Mouse (Mus musculus): Measurements from ENCODE around the gene Mst1r. TPM values are rescaled to one million over a fixed set of nuclear protein-coding genes. Genes with fewer than 3 reads are reported as not detected.
A peak's percentile ranks its signal among the peaks of the same experiment; 100 is the strongest.

The Mst1r gene
- polyA plus RNA-seq (2015; fragmentation: Nextera tagmentation; extraction: Ambion mirVana): 1.4 and 2.6 TPM in 2 replicates

GRCm38 (mm10) chr9:107906252-107906966 lies at the start of gene Mst1r:
Gene Mst1r, plus strand, starts transcription at chr9:107906873.
- H3K36me3 ChIP-seq (ENCODE audit: control insufficient read depth, insufficient read depth, low read length): no peaks in the 10 kb centered on the region
- no peaks in the 10 kb centered on the region for H3K27me3 ChIP-seq (ENCODE audit: control insufficient read depth, insufficient read depth, low read depth, low read length)
- peak within 1 kb of the TSS; percentile 51 for H3K4me2 ChIP-seq (ENCODE audit: low read length)
- WGBS: 21% methylated on average over 19 of the region's 19 CpGs
- H3K4me3 ChIP-seq (ENCODE audit: low read depth, low read length): peak within 1 kb of the TSS; percentile 12; the same call in 1 of the 2 replicates
- H3K9ac ChIP-seq (ENCODE audit: low read depth, low read length): peak within 1 kb of the TSS; percentile 53
- no peaks in the 10 kb centered on the region for H3K9me3 ChIP-seq (replicated peaks; ENCODE audit: control insufficient read depth, low read length, poor library complexity, severe bottlenecking)
- no peak for ATAC-seq
- peaks cover 13% of the 10 kb centered on the region; the same call in 1 of the 2 replicates for H3K4me1 ChIP-seq (ENCODE audit: control insufficient read depth, insufficient read depth, low read length)
- H3K27ac ChIP-seq (ENCODE audit: low read length): no peak within 1 kb of the TSS

- H3K4me2 ChIP-seq (ENCODE audit: low read length): no peak overlapping the region
- H3K9ac ChIP-seq (ENCODE audit: low read depth, low read length): no peak overlapping the region
- H3K27ac ChIP-seq (ENCODE audit: low read length): no peak overlapping the region
- H3K27me3 ChIP-seq (ENCODE audit: control insufficient read depth, insufficient read depth, low read depth, low read length): no peaks in the 10 kb centered on the region
- H3K9me3 ChIP-seq (replicated peaks; ENCODE audit: control insufficient read depth, low read length, poor library complexity, severe bottlenecking): no peaks in the 10 kb centered on the region
- 98% methylated on average over 3 of the region's 3 CpGs for WGBS
- H3K36me3 ChIP-seq (ENCODE audit: control insufficient read depth, insufficient read depth, low read length): 0 out of 2 replicates have a peak, but pooled peaks cover 3% of the 10 kb centered on the region
- no peak for ATAC-seq
- no peak overlapping the region for H3K4me3 ChIP-seq (ENCODE audit: low read depth, low read length)
- no peaks in the 10 kb centered on the region for H3K4me1 ChIP-seq (ENCODE audit: control insufficient read depth, insufficient read depth, low read length)
These were observed 48.3 kb upstream of the Mst1r start for GRCm38 (mm10) chr9:107858343-107858742.

- WGBS: 88% methylated on average over 1 of the region's 1 CpGs
- no peak overlapping the region for H3K27ac ChIP-seq (ENCODE audit: low read length)
- no peak overlapping the region for H3K4me3 ChIP-seq (ENCODE audit: low read depth, low read length)
- 0 out of 2 replicates have a peak, but pooled peaks cover 3% of the 10 kb centered on the region for H3K36me3 ChIP-seq (ENCODE audit: control insufficient read depth, insufficient read depth, low read length)
- peaks cover 2% of the 10 kb centered on the region; the same call in 1 of the 2 replicates for H3K4me1 ChIP-seq (ENCODE audit: control insufficient read depth, insufficient read depth, low read length)
- H3K9ac ChIP-seq (ENCODE audit: low read depth, low read length): no peak overlapping the region
- H3K4me2 ChIP-seq (ENCODE audit: low read length): no peak overlapping the region
- no peak for ATAC-seq
- H3K27me3 ChIP-seq (ENCODE audit: control insufficient read depth, insufficient read depth, low read depth, low read length): no peaks in the 10 kb centered on the region
- H3K9me3 ChIP-seq (replicated peaks; ENCODE audit: control insufficient read depth, low read length, poor library complexity, severe bottlenecking): no peaks in the 10 kb centered on the region
These were observed 42.2 kb upstream of the Mst1r start for GRCm38 (mm10) chr9:107864493-107864892.

GRCm38 (mm10) chr9:107866081-107866480 lies 40.6 kb upstream of the Mst1r start:
- no peaks in the 10 kb centered on the region for H3K9me3 ChIP-seq (replicated peaks; ENCODE audit: control insufficient read depth, low read length, poor library complexity, severe bottlenecking)
- no peak overlapping the region for H3K4me2 ChIP-seq (ENCODE audit: low read length)
- no peak overlapping the region for H3K9ac ChIP-seq (ENCODE audit: low read depth, low read length)
- no peak overlapping the region for H3K27ac ChIP-seq (ENCODE audit: low read length)
- peaks cover 5% of the 10 kb centered on the region for H3K4me1 ChIP-seq (ENCODE audit: control insufficient read depth, insufficient read depth, low read length)
- no peak for ATAC-seq
- H3K4me3 ChIP-seq (ENCODE audit: low read depth, low read length): no peak overlapping the region
- WGBS: 98% methylated on average over 2 of the region's 2 CpGs
- no peaks in the 10 kb centered on the region for H3K27me3 ChIP-seq (ENCODE audit: control insufficient read depth, insufficient read depth, low read depth, low read length)
- H3K36me3 ChIP-seq (ENCODE audit: control insufficient read depth, insufficient read depth, low read length): 0 out of 2 replicates have a peak, but pooled peaks cover 4% of the 10 kb centered on the region

- WGBS: under 1% methylated on average over 67 of the region's 80 CpGs
- peak; percentile 99 for ATAC-seq
These were observed 34.1 kb upstream of the Mst1r start for GRCm38 (mm10) chr9:107872350-107873098.

GRCm38 (mm10) chr9:107873137-107873536 lies 33.5 kb upstream of the Mst1r start, which contains the start of gene Rbm6:
Gene Rbm6, minus strand, starts transcription at chr9:107873237.
- peaks cover 17% of the 10 kb centered on the region for H3K4me1 ChIP-seq (ENCODE audit: control insufficient read depth, insufficient read depth, low read length)
- no peak for ATAC-seq
- peak within 1 kb of the TSS; percentile 96 for H3K9ac ChIP-seq (ENCODE audit: low read depth, low read length)
- no peaks in the 10 kb centered on the region for H3K27me3 ChIP-seq (ENCODE audit: control insufficient read depth, insufficient read depth, low read depth, low read length)
- H3K36me3 ChIP-seq (ENCODE audit: control insufficient read depth, insufficient read depth, low read length): 0 out of 2 replicates have a peak, but pooled peaks cover 2% of the 10 kb centered on the region
- peak within 1 kb of the TSS; percentile 94 for H3K27ac ChIP-seq (ENCODE audit: low read length)
- H3K9me3 ChIP-seq (replicated peaks; ENCODE audit: control insufficient read depth, low read length, poor library complexity, severe bottlenecking): no peaks in the 10 kb centered on the region
- H3K4me3 ChIP-seq (ENCODE audit: low read depth, low read length): peak within 1 kb of the TSS; percentile 99
- peak within 1 kb of the TSS; percentile 92 for H3K4me2 ChIP-seq (ENCODE audit: low read length)
- WGBS: 9% methylated on average over 14 of the region's 14 CpGs

More at GRCm38 (mm10) chr9:107872350-107873098, 34.1 kb upstream of the Mst1r start:
- Histone ChIP-seq H3K9me3 (replicated peaks; ENCODE audit: control insufficient read depth, low read length, poor library complexity, severe bottlenecking) (no peaks in the 10 kb centered on the region), H3K27ac (ENCODE audit: low read length) (peak overlapping the region; percentile 94), H3K36me3 (ENCODE audit: control insufficient read depth, insufficient read depth, low read length) (0 out of 2 replicates have a peak, but pooled peaks cover 2% of the 10 kb centered on the region), H3K9ac (ENCODE audit: low read depth, low read length) (peak overlapping the region; percentile 96), H3K4me1 (ENCODE audit: control insufficient read depth, insufficient read depth, low read length) (peaks cover 17% of the 10 kb centered on the region), H3K4me2 (ENCODE audit: low read length) (peak overlapping the region; percentile 92), H3K4me3 (ENCODE audit: low read depth, low read length) (peak overlapping the region; percentile 99), H3K27me3 (ENCODE audit: control insufficient read depth, insufficient read depth, low read depth, low read length) (no peaks in the 10 kb centered on the region)

- no peak for ATAC-seq
- H3K27me3 ChIP-seq (ENCODE audit: control insufficient read depth, insufficient read depth, low read depth, low read length): peaks cover 4% of the 10 kb centered on the region; the same call in 1 of the 2 replicates
- H3K4me3 ChIP-seq (ENCODE audit: low read depth, low read length): no peak overlapping the region
- no peak overlapping the region for H3K9ac ChIP-seq (ENCODE audit: low read depth, low read length)
- no peaks in the 10 kb centered on the region for H3K36me3 ChIP-seq (ENCODE audit: control insufficient read depth, insufficient read depth, low read length)
- WGBS: 74% methylated on average over 4 of the region's 4 CpGs
- H3K4me2 ChIP-seq (ENCODE audit: low read length): no peak overlapping the region
- no peak overlapping the region for H3K27ac ChIP-seq (ENCODE audit: low read length)
- no peaks in the 10 kb centered on the region for H3K4me1 ChIP-seq (ENCODE audit: control insufficient read depth, insufficient read depth, low read length)
- H3K9me3 ChIP-seq (replicated peaks; ENCODE audit: control insufficient read depth, low read length, poor library complexity, severe bottlenecking): no peaks in the 10 kb centered on the region
These were observed 26.3 kb upstream of the Mst1r start for GRCm38 (mm10) chr9:107880411-107880810.

- Histone ChIP-seq H3K4me1 (ENCODE audit: control insufficient read depth, insufficient read depth, low read length) (peaks cover 17% of the 10 kb centered on the region), H3K27me3 (ENCODE audit: control insufficient read depth, insufficient read depth, low read depth, low read length) (peaks cover 7% of the 10 kb centered on the region), H3K9me3 (replicated peaks; ENCODE audit: control insufficient read depth, low read length, poor library complexity, severe bottlenecking) (no peaks in the 10 kb centered on the region), H3K27ac (ENCODE audit: low read length) (peak within 1 kb of the TSS; percentile 69), H3K4me2 (ENCODE audit: low read length) (peak within 1 kb of the TSS; percentile 78), H3K4me3 (ENCODE audit: low read depth, low read length) (peak within 1 kb of the TSS; percentile 59), H3K36me3 (ENCODE audit: control insufficient read depth, insufficient read depth, low read length) (no peaks in the 10 kb centered on the region), H3K9ac (ENCODE audit: low read depth, low read length) (peak within 1 kb of the TSS; percentile 71)
- WGBS: under 1% methylated on average over 28 of the region's 28 CpGs
- ATAC-seq: peak; percentile 96
These were observed 18.8 kb upstream of the Mst1r start, which contains the start of gene Mon1a for GRCm38 (mm10) chr9:107887804-107888266. Gene Mon1a, plus strand, starts transcription at chr9:107888151.
